Mouse (Mus musculus) heart, postnatal 4 days (tissue): ENCODE data around the gene Zfr2. TPM values are rescaled to one million over a fixed set of nuclear protein-coding genes. Genes with fewer than 3 reads are reported as not detected.

ENCODE experiments used
- DNase-seq: peaks from one replicate; pipeline ENCODE4 v3.0.0; 2021
- total RNA-seq, 2 experiments: library from RNA; stranded (reverse); gene quantifications; 2 replicates each; pipeline ENCODE4 v1.2.3; 2021

Gene Zfr2
- total RNA-seq, result 1 to 10 TPM; 4.2 to 5.5 TPM

DNA sequence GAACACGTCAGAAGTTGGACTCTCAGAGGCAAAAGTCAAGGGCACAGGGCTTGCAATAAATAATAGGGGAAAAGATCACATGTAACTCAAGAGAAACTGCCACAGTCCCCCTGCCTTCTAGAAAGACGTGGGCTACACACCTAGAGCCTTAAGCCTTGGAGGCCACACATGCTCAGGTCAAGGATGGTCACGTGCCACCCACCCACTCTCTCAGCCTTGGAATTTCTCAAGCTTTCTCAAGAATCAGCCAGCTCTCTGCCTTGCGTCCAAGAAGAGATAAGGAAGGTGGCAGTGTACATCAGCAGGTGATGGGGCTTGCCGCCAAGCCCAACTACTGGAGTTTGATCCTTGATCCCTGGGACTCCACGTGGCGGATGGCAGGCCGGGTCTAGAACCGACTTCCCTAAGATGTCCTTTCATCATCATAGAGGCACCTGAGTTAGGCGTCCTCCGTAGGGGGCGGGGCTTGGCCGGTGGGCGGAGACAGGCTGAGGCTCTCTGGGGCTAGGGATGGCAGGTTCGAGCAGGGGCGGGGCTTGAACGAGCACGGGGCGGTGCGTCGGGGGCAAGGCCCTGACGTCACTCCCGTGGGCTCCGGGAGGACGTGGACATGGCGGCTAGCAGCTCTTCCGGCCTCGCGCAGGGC is at the start of gene Zfr2:
Gene Zfr2 (plus strand): TSS at position 576 of the 646 bp plus-strand sequence.
- peak; percentile 92 for DNase-seq

DNA sequence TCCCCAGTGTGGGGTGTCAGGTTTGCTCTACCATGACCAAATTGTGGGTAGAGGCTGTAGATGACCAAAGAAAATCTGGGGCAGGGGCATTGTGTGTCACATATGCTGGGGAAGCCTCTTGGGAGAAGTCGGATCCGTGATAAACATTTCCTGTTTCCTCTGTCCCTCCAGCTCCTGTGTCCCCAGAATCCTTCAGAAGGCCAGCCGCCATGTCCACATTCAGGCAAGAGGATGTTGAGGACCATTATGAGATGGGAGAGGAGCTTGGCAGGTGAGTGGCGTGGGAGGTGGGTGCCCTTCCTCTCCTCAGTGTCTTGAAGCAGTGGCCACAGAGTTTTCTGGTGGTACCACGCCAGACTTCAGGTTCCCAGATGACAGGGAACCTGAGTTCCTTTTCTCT is 49.1 kb upstream of the Zfr2 start, which contains the start of gene 4930442H23Rik:
Gene 4930442H23Rik (minus strand): TSS at position 45 of the 400 bp plus-strand sequence.
- no peak for DNase-seq

DNA sequence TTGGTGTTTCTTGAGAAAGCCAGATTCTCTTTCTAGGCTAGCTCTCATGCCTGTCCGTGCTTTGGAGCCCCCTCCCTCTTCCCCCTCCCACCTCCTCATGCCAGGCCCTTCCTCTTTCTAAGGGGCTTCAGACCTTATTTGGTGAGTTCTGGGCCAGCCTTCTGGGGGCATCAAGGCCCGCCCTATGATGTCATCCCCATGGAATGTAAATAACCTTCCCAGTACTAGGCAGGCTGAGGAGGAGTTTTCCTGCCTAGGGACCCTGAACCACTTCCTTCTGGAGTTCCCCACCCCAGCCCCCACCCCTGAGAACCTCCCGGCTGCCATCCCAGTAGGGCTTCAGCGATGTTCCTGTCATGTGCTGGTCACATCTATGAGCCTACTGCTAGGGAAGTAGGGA is 48.2 kb upstream of the Zfr2 start:
- no peak for DNase-seq

DNA sequence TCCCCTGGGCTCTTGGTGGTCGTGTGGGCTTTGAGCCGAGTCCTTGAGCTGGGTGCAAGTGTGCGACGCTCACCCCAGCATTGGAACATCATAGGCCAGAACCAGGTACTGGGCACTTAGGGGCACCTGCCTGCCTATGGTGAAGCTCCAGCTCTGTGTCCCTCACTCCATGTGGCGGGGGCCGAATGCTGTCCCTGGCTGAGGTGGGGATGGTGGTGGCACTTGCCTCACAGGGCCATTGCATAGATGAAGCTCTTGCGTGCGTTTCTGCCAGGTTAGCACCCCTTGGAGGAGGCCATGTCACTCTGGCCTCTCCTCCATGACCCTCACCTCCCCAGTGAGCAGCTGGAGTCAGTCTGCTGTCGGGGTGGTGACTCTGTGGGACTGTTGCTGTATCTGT is 45.8 kb upstream of the Zfr2 start:
- DNase-seq, result no peak

DNA sequence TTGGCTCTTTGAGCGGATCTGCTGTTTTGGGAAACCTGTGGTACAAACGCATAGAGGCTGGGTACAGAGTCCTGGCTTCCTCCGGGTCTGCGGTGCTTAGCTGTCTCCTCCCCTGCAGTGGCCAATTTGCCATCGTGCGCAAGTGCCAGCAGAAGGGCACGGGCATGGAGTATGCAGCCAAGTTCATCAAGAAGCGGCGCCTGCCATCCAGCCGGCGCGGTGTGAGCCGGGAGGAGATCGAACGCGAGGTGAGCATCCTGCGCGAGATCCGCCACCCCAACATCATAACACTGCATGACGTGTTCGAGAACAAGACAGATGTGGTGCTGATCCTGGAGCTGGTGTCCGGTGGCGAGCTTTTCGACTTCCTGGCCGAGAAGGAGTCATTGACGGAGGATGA is 43.1 kb upstream of the Zfr2 start:
- DNase-seq, result no peak

DNA sequence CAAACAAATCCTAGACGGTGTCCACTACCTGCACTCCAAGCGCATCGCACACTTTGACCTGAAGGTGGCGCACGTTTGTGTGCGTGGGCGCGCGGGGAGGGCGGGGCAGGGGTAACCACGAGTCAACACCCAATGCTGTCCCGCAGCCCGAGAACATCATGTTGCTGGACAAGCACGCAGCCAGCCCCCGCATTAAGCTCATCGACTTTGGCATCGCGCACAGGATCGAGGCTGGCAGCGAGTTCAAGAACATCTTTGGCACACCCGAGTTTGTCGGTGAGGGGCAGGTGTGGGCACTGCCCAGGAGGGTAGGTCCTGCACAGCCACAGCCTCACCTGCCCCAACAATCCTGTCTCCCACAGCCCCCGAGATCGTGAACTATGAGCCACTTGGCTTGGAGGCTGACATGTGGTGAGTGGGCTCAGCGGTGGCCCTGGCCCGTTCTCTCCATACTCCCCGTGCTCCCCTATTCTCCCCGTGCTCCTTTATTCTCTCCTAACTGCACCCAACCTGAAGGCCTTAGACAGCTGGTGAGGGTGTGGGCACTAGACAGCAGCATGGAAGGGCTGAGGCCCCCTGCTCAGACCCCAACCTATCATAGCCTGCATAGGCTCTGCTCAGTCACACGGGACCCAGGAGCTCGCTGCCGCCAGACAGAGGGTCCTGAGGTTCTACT is 42.6 kb upstream of the Zfr2 start:
- peak; percentile 62 for DNase-seq

DNA sequence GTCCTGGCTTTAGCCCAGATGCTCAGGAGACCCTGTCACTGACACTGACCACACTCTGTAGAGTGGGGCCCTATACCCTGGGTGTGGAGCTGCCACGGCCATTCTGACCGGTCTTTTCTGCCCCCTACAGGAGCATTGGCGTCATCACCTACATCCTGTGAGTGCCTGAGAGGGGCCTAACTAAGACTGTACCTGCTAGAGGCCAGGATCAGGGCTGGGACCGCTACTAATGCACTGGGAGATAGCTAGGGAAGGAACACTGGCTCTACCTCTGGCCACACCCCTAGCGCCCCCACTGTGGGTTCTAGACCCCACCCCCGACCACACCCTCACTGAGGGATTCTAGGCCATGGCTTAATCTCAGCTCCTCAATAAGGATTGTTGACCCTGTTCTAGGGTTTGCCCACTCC is 42.0 kb upstream of the Zfr2 start:
- no peak for DNase-seq

DNA sequence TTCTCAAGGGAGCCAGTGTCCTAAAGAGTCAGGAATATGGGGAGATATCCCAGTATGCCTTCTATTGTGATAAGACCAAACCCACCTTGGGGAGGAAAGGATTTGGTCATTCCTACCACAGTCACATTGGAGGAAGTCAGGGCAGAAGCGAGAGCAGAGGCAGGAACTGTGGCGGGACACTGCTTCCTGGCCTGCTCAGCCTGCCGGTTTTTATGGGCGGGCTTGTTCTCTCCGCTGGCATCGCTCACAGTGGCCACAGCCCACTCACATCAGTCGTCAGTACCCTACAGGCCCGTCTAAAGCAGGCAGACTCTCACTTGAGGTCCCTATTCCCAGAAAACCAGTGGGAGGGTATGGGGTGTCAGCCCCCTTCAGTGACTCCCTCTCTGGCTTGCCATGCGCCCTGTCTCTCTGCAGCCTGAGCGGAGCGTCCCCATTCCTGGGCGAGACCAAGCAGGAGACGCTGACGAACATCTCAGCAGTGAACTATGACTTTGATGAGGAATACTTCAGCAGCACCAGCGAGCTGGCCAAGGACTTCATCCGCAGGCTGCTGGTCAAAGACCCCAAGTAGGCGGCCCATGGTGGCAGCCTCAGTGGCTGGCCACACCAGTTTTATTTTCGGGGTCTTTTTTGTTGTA is 41.5 kb upstream of the Zfr2 start:
- DNase-seq, result peak; percentile 43

DNA sequence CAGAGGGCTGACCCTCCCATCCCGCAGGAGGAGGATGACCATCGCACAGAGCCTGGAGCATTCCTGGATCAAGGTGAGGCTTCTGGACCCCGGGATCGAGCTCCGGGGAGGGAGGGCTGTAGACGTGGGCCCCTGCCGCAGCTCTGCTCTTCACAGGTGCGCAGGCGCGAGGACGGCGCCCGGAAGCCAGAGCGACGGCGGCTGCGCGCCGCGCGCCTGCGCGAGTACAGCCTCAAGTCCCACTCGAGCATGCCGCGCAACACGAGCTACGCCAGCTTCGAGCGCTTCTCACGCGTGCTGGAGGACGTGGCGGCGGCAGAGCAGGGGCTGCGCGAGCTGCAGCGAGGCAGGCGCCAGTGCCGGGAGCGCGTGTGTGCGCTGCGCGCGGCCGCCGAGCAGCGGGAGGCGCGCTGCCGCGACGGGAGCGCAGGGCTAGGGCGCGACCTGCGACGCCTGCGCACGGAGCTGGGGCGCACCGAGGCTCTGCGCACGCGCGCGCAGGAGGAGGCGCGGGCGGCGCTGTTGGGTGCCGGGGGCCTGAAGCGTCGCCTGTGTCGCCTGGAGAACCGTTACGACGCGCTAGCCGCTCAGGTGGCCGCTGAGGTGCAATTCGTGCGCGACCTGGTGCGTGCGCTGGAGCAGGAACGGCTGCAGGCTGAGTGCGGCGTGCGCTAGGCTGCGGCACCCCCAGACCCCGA is 40.5 kb upstream of the Zfr2 start:
- peak; percentile 86 for DNase-seq

DNA sequence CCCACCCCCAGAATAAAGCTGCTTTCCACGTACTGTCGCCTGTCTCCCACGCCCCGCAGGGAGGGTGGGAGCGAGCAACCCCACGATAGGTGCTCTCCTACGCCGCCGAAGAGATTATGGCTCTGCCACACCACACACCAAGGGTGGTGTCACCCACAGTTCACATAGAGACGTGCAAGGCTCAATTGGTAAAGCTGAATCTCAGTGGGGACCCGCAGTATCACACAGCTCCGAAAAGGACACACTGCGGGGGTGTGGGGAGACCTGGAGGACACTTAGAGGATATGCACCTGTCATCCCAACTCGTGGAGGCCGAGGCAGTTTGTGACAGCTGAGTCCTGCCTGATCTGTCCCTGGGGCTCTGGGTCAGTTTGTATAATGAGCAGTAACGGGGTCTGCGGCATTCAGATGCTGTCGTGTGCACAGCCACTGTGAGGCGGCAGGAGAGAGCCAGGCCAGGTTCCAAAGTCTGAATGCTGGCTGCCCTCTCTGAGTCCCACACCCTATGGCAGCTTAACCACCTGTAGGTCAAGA is 39.9 kb upstream of the Zfr2 start:
- peak; percentile 63 for DNase-seq

DNA sequence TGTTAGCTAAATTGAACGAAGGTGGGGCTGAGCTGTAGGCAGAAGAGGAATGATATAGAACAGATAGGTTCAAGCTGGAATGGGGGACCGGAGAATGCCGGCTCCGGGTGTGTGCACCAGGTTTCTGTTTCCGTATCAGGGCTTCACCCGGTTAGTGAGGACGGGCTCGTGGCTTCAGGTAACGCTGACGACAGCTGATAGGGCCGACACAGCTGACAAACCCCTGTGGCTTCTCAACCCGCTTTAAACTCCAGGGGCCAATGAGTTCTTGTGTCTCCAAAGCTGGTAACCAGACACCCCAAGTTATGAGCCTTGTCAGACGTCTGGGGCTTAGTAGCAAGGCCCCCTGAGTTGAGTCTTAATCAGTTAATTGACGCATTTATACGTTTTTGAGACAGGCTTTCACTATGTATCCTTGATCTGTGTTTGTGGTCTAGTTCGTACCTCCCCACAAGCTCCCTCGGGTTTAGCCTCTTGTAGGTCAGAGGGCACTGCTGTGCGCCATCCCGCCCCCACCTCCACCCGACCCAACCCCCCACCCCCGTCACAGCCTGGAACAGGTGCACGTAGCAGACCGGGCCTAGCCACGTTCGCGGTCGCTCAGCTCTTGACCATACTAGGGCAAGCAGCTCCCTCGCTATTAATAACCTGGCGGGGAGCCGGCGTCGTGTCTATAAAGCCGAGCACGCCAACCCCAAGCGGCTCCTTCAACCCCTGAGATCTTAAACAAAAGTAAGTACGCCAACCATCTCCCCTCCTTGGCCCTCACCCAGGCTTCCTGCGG is 38.8 kb upstream of the Zfr2 start:
- DNase-seq, result peak; percentile 88

DNA sequence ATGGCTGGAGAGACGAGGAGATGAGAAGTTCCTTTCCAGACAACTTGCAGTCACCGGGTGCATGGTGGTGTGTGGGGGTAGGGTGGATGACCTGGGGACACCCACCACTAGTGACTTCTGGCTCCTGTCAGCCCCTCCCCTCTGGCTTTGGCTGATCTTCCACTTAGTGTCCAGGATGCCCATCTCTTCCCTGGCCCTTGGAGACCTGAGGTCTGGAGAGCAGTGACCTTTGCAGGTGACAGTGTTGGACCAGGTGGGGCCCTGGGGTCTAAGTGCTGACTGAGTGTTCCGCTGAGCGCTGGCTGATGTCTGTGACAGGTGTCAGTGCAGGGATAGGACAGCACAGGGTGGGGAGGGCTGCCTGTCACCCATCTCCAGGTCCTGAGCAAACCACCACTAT is 37.7 kb upstream of the Zfr2 start:
- DNase-seq, result peak; percentile 59

DNA sequence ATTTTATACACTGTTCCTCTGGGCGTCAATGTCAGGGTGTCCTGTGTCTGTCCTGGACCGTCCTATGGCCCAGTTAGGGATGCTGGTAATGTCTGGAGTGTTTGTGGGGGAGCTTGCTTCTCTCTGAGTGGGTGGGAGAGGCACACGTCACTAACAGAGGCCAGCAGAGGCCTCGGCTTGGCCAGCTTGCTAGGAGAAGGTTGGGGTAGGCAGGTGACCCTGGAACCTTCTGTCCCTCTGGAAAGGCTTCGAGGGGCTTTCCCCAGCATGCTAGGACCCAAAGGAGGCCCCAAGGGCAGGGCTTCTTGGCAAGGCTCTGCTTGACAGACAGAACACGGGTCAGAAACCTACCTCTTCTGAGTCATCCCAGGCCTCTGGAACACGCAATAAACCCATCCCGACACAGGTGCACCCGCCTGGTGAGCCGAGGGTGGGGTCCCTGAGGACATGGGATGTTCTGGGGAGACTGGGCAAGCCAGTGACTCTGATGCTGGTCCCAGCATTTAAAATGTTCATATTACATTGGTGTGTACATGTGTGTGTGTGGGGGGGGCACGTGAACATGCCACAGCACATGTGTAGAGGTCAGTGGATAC is 36.4 kb upstream of the Zfr2 start:
- DNase-seq, result peak; percentile 67

DNA sequence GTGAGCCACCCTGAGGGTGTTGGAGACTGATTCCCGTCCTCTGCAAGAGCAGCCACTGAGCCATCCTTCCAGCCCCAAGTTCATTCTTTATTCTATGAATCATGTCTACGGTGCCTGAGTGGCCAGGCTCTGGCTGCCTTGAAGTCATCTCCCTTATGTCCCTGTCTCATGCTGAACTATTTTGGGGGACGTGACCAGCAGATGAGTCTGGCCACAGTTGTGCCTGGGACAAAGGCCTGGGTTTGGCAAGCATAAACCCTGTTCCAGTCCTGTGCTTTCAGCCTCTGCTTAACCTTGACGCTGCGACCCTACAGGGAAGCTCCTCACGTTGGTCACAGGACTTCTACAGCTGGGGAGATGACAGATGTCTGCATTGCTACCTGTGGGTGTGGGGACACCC is 35.6 kb upstream of the Zfr2 start:
- peak; percentile 64 for DNase-seq

DNA sequence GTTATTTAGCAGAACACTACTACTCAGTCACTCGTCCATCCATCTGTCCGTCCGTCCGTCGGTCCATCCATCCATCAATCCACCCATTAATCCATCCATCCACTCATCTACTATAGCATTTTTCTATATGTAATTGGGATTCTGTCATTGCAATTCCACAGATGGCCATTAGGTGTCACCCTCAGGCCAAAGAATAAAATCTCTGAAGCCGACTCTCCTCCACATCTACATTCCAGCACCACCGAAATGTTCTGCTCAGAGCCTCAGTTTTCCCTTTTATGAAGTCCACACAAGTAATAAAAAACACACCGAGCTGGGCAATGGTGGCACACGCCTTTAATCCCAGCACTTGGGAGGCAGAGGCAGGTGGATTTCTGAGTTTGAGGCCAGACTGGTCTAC is 34.7 kb upstream of the Zfr2 start:
- peak; percentile 79 for DNase-seq

DNA sequence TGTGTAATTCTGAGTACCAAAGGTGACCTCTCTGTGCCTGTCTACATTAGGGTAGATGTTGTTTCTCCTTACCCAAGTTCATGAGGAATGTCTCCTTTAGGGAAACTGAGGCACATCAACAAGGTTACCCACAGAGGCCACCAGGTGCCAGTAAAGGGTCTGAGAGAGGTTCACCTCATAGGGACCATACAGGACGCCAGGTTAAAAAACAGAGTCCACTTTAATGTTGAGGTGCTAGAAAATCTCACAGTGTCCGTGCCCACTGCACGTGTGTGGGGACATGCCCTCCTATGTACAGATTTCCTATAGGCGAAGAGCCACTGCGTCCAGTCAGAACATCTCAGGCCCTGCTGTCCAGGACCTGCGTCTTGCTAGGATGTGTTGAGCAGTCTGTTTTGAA is 34.0 kb upstream of the Zfr2 start:
- no peak for DNase-seq

DNA sequence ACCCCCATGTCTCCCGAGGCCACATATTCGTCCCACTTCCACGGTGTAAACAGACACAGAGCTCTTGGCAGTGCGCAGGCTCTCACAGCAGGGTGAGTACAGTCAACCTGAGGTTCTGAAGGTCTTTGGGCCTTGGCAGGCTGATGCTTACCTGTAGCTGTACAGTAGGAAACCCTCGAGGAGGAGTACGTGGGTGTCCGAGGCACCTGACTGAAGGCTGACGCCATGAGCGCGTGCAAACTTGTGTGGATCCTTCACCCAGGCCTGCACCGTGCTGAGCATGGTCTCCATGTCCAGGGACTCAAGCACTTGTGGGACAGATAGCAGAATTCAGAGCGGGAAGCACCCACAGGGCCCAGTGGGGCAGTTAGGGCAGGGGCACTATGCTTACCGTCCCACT is 32.8 kb upstream of the Zfr2 start:
- DNase-seq, result peak; percentile 39

DNA sequence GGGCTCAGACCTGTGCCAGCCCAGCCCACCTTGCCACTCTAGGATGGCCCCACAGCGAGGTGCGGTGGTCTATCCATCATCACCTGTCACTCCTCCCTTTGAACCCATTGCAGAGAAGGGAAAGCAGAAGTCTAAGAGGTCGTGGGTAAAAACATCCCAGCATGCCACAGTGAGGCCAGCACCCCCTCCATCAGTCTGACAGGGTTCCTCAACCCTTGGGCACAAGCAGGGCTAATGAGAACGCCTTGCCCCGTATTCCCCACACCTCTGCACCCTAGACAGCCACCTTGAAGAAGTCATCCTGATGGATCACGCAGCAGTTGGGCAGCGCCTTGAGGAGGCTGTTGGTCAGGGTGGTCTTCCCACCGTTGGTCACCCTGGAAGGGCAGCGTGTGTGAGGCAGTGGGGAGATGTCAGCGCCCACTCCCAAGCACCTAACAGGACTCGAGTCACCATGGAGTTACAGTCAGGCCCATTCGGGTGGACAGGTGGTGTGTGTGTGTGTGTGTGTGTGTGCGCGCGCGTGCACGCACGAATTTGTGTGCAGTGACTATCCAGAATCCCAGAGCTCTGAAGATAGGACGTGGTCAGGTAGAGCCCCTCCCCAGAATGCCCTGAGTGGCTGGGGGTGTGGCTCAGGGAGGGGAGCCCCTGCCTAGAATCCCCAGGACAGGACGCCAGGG is 32.2 kb upstream of the Zfr2 start:
- DNase-seq, result peak; percentile 46

DNA sequence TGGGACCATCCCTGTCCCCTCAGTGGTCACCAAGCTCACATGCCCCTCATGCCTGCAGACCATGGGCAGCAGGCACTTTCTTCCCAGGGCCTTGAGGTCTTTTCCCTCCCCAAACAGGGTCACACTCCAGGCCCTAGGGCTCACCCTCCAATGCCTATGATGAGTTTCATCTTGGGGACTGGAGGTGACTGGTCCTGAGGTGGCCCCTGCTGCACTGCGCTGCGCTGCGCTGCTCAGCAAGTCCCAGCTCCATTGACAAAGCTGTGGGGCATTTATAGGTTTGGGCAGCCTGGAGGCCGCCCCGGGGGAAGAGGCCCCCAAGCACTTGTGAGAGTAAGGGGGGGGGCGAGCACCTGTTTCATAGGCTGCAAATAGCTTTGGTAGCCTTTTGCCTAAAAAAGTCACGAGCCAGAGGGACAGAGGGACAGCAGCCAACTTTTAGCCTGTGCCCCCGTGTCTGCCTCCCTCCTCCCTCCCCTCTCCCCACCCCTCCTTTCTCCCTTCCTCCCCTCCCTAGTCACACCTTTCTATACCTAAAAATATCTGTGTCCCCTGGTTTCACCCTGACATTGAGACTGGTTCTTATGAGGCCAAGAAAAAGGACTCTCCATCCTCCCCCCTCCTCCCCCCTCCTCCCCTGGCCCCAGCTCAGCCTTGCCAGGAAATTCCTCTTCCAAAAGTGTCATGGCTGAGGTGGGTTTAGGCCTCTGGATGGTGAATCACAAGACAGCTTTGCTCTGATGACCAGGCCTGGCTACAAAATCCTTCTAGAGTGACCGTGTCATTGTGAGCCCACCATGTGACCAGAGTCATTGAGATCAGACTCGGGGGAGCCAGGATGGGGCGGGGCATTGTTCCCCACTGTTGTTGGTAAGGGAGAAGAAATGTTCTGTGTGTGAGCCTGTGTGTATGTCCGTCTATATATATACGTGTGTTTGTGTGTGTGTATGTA is 30.9 kb upstream of the Zfr2 start, which contains the start of gene Nmrk2:
Gene Nmrk2 (minus strand): TSS at position 245 of the 952 bp plus-strand sequence.
- DNase-seq, result peak; percentile 79
